Mouse (Mus musculus): ENCODE measurements around the gene Klf13. TPM values are rescaled to one million over a fixed set of nuclear protein-coding genes. Genes with fewer than 3 reads are reported as not detected.

Klf13 gene
- polyA plus RNA-seq, 1 experiment from 2014 or later, result 23.1 TPM

GRCm38 (mm10) chr7:63932461-63932860 is 6.3 kb downstream of the Klf13 start:
- no peak overlapping the region for H3K4me2 ChIP-seq (ENCODE audit: low read depth, low read length)
- no peak for ATAC-seq
- no peak overlapping the region for H3K4me3 ChIP-seq (ENCODE audit: low read length)
- no peaks in the 10 kb centered on the region for H3K36me3 ChIP-seq (ENCODE audit: control insufficient read depth, insufficient read depth, low read length)
- no peaks in the 10 kb centered on the region for H3K9me3 ChIP-seq (ENCODE audit: control insufficient read depth, low read length)
- H3K27ac ChIP-seq (ENCODE audit: low read length), result no peak overlapping the region
- no peaks in the 10 kb centered on the region for H3K27me3 ChIP-seq (replicated peaks; ENCODE audit: control insufficient read depth, insufficient read depth, low read length)
- 81% methylated on average over 3 of the region's 3 CpGs for WGBS
- no peak overlapping the region for H3K9ac ChIP-seq (ENCODE audit: low read depth, low read length)
- peaks cover 11% of the 10 kb centered on the region; the same call in 1 of the 2 replicates for H3K4me1 ChIP-seq (ENCODE audit: control insufficient read depth, insufficient read depth, low read length)

- H3K4me3 ChIP-seq (ENCODE audit: low read length), result no peak overlapping the region
- no peak overlapping the region for H3K9ac ChIP-seq (ENCODE audit: low read depth, low read length)
- no peaks in the 10 kb centered on the region for H3K27me3 ChIP-seq (replicated peaks; ENCODE audit: control insufficient read depth, insufficient read depth, low read length)
- H3K36me3 ChIP-seq (ENCODE audit: control insufficient read depth, insufficient read depth, low read length), result no peaks in the 10 kb centered on the region
- H3K4me2 ChIP-seq (ENCODE audit: low read depth, low read length), result no peak overlapping the region
- no peak overlapping the region for H3K27ac ChIP-seq (ENCODE audit: low read length)
- H3K9me3 ChIP-seq (ENCODE audit: control insufficient read depth, low read length), result no peaks in the 10 kb centered on the region
- WGBS, result 78% methylated on average over 5 of the region's 5 CpGs
- H3K4me1 ChIP-seq (ENCODE audit: control insufficient read depth, insufficient read depth, low read length), result peaks cover 18% of the 10 kb centered on the region
- no peak for ATAC-seq
These were observed 7.9 kb downstream of the Klf13 start for GRCm38 (mm10) chr7:63930766-63931165.

GRCm38 (mm10) chr7:63930132-63930531 is 8.6 kb downstream of the Klf13 start:
- no peak overlapping the region for H3K4me3 ChIP-seq (ENCODE audit: low read length)
- no peak overlapping the region for H3K9ac ChIP-seq (ENCODE audit: low read depth, low read length)
- no peaks in the 10 kb centered on the region for H3K36me3 ChIP-seq (ENCODE audit: control insufficient read depth, insufficient read depth, low read length)
- H3K4me1 ChIP-seq (ENCODE audit: control insufficient read depth, insufficient read depth, low read length), result peaks cover 17% of the 10 kb centered on the region
- H3K27me3 ChIP-seq (replicated peaks; ENCODE audit: control insufficient read depth, insufficient read depth, low read length), result no peaks in the 10 kb centered on the region
- H3K4me2 ChIP-seq (ENCODE audit: low read depth, low read length), result no peak overlapping the region
- H3K9me3 ChIP-seq (ENCODE audit: control insufficient read depth, low read length), result no peaks in the 10 kb centered on the region
- no peak for ATAC-seq
- H3K27ac ChIP-seq (ENCODE audit: low read length), result no peak overlapping the region
- WGBS, result 85% methylated on average over 3 of the region's 3 CpGs

GRCm38 (mm10) chr7:63929080-63929479 is 9.6 kb downstream of the Klf13 start:
- ATAC-seq, result no peak
- no peaks in the 10 kb centered on the region for H3K27me3 ChIP-seq (replicated peaks; ENCODE audit: control insufficient read depth, insufficient read depth, low read length)
- no peaks in the 10 kb centered on the region for H3K36me3 ChIP-seq (ENCODE audit: control insufficient read depth, insufficient read depth, low read length)
- no peak overlapping the region for H3K9ac ChIP-seq (ENCODE audit: low read depth, low read length)
- no peak overlapping the region for H3K4me3 ChIP-seq (ENCODE audit: low read length)
- WGBS, result 86% methylated on average over 4 of the region's 4 CpGs
- H3K9me3 ChIP-seq (ENCODE audit: control insufficient read depth, low read length), result no peaks in the 10 kb centered on the region
- H3K4me1 ChIP-seq (ENCODE audit: control insufficient read depth, insufficient read depth, low read length), result peaks cover 27% of the 10 kb centered on the region
- H3K27ac ChIP-seq (ENCODE audit: low read length), result no peak overlapping the region
- H3K4me2 ChIP-seq (ENCODE audit: low read depth, low read length), result no peak overlapping the region

GRCm38 (mm10) chr7:63927121-63927520 is 11.6 kb downstream of the Klf13 start:
- no peak for ATAC-seq
- Histone ChIP-seq H3K4me1 (ENCODE audit: control insufficient read depth, insufficient read depth, low read length) (peaks cover 35% of the 10 kb centered on the region), H3K36me3 (ENCODE audit: control insufficient read depth, insufficient read depth, low read length) (no peaks in the 10 kb centered on the region), H3K27ac (ENCODE audit: low read length) (no peak overlapping the region), H3K9me3 (ENCODE audit: control insufficient read depth, low read length) (peaks cover 2% of the 10 kb centered on the region; the same call in 1 of the 2 replicates), H3K4me2 (ENCODE audit: low read depth, low read length) (no peak overlapping the region), H3K9ac (ENCODE audit: low read depth, low read length) (no peak overlapping the region), H3K4me3 (ENCODE audit: low read length) (no peak overlapping the region), H3K27me3 (replicated peaks; ENCODE audit: control insufficient read depth, insufficient read depth, low read length) (no peaks in the 10 kb centered on the region)
- 90% methylated on average over 6 of the region's 6 CpGs for WGBS

GRCm38 (mm10) chr7:63926492-63926891 is 12.2 kb downstream of the Klf13 start:
- 76% methylated on average over 3 of the region's 3 CpGs for WGBS
- Histone ChIP-seq H3K4me3 (ENCODE audit: low read length) (no peak overlapping the region), H3K9me3 (ENCODE audit: control insufficient read depth, low read length) (peaks cover 2% of the 10 kb centered on the region; the same call in 1 of the 2 replicates), H3K36me3 (ENCODE audit: control insufficient read depth, insufficient read depth, low read length) (no peaks in the 10 kb centered on the region), H3K4me2 (ENCODE audit: low read depth, low read length) (no peak overlapping the region), H3K9ac (ENCODE audit: low read depth, low read length) (no peak overlapping the region), H3K27me3 (replicated peaks; ENCODE audit: control insufficient read depth, insufficient read depth, low read length) (no peaks in the 10 kb centered on the region), H3K4me1 (ENCODE audit: control insufficient read depth, insufficient read depth, low read length) (peaks cover 38% of the 10 kb centered on the region), H3K27ac (ENCODE audit: low read length) (no peak overlapping the region)
- ATAC-seq, result no peak

- 0 out of 2 replicates have a peak overlapping the region, but pooled peaks have one; percentile 17 for H3K9ac ChIP-seq (ENCODE audit: low read depth, low read length)
- peaks cover 38% of the 10 kb centered on the region for H3K4me1 ChIP-seq (ENCODE audit: control insufficient read depth, insufficient read depth, low read length)
These were observed 13.0 kb downstream of the Klf13 start for GRCm38 (mm10) chr7:63925413-63926360.

GRCm38 (mm10) chr7:63924747-63925412 is 13.8 kb downstream of the Klf13 start:
- WGBS, result 18% methylated on average over 6 of the region's 6 CpGs
- Histone ChIP-seq H3K27me3 (replicated peaks; ENCODE audit: control insufficient read depth, insufficient read depth, low read length) (no peaks in the 10 kb centered on the region), H3K4me2 (ENCODE audit: low read depth, low read length) (peak overlapping the region; percentile 25), H3K4me1 (ENCODE audit: control insufficient read depth, insufficient read depth, low read length) (peaks cover 42% of the 10 kb centered on the region), H3K36me3 (ENCODE audit: control insufficient read depth, insufficient read depth, low read length) (no peaks in the 10 kb centered on the region), H3K4me3 (ENCODE audit: low read length) (no peak overlapping the region), H3K9me3 (ENCODE audit: control insufficient read depth, low read length) (peaks cover 2% of the 10 kb centered on the region; the same call in 1 of the 2 replicates), H3K27ac (ENCODE audit: low read length) (peak overlapping the region; percentile 76), H3K9ac (ENCODE audit: low read depth, low read length) (0 out of 2 replicates have a peak overlapping the region, but pooled peaks have one; percentile 17)
- peak; percentile 73 for ATAC-seq

More at GRCm38 (mm10) chr7:63925413-63926360, 13.0 kb downstream of the Klf13 start:
- 56% methylated on average over 14 of the region's 14 CpGs for WGBS
- Histone ChIP-seq H3K36me3 (ENCODE audit: control insufficient read depth, insufficient read depth, low read length) (no peaks in the 10 kb centered on the region), H3K27ac (ENCODE audit: low read length) (peak overlapping the region; percentile 76), H3K9me3 (ENCODE audit: control insufficient read depth, low read length) (peaks cover 2% of the 10 kb centered on the region; the same call in 1 of the 2 replicates), H3K27me3 (replicated peaks; ENCODE audit: control insufficient read depth, insufficient read depth, low read length) (no peaks in the 10 kb centered on the region), H3K4me3 (ENCODE audit: low read length) (no peak overlapping the region), H3K4me2 (ENCODE audit: low read depth, low read length) (peak overlapping the region; percentile 18; the same call in 1 of the 2 replicates)
- peak; percentile 62 for ATAC-seq

GRCm38 (mm10) chr7:63924151-63924550 is 14.6 kb downstream of the Klf13 start:
- H3K9ac ChIP-seq (ENCODE audit: low read depth, low read length), result no peak overlapping the region
- H3K27ac ChIP-seq (ENCODE audit: low read length), result peak overlapping the region; percentile 69
- no peaks in the 10 kb centered on the region for H3K27me3 ChIP-seq (replicated peaks; ENCODE audit: control insufficient read depth, insufficient read depth, low read length)
- H3K4me1 ChIP-seq (ENCODE audit: control insufficient read depth, insufficient read depth, low read length), result peaks cover 49% of the 10 kb centered on the region
- 38% methylated on average over 1 of the region's 1 CpGs for WGBS
- H3K4me3 ChIP-seq (ENCODE audit: low read length), result no peak overlapping the region
- H3K36me3 ChIP-seq (ENCODE audit: control insufficient read depth, insufficient read depth, low read length), result no peaks in the 10 kb centered on the region
- peaks cover 2% of the 10 kb centered on the region; the same call in 1 of the 2 replicates for H3K9me3 ChIP-seq (ENCODE audit: control insufficient read depth, low read length)
- H3K4me2 ChIP-seq (ENCODE audit: low read depth, low read length), result 0 out of 2 replicates have a peak overlapping the region, but pooled peaks have one; percentile 25
- ATAC-seq, result no peak

Measured in intestine, embryonic 16.5 days (tissue).